Mouse (Mus musculus): ENCODE results near the gene Hsd17b13.

- TF ChIP-seq CTCF (IDR thresholded peaks at IDR 0.05; ENCODE audit: insufficient read depth, low read depth, low read length), result no peak
- TF ChIP-seq POLR2A (IDR thresholded peaks at IDR 0.05; ENCODE audit: insufficient read depth, low read depth, low read length), result no peak; the same call in 1 of the 2 replicates
These were observed 44.6 kb upstream of the Hsd17b13 start, which contains the start of gene Hsd17b11 for GRCm38 (mm10) chr5:104021597-104022378.
